11 mouse cellular contexts compared by ENCODE assay signal in genomic region chr1:78140505-78141303, GRCm38 (mm10). TPM values are rescaled to one million over a fixed set of nuclear protein-coding genes. Genes with fewer than 3 reads are reported as not detected.
DNase-seq lines count a peak whose midpoint lies in the region; ATAC-seq and TF ChIP-seq lines count a peak whose summit lies in the region.
"Had no signal": no experiment of that assay in that cellular context is flagged by ENCODE, and none has a peak within 500 bp of the region (broad histone marks: within the 10 kb centered on the region; RNA-seq: fewer than 3 reads in every experiment).

No protein-coding gene starts in this region.

- H3K4me3 ChIP-seq in lung, adult 2 months (replicated peaks; ENCODE audit: extremely low read depth, low read depth, low read length) = no peak overlapping the region
- H3K4me3 ChIP-seq in embryonic facial prominence, embryonic 12.5 days = no peak overlapping the region
- no peak overlapping the region for H3K4me3 ChIP-seq in intestine, postnatal 0 days (ENCODE audit: low read depth, low read length)
- H3K4me3 ChIP-seq in small intestine, adult 2 months (ENCODE audit: low read depth, low read length) = no peak overlapping the region

- H3K36me3 ChIP-seq in embryonic facial prominence, embryonic 12.5 days = no peaks in the 10 kb centered on the region
- no peaks in the 10 kb centered on the region for H3K36me3 ChIP-seq in intestine, postnatal 0 days (ENCODE audit: control insufficient read depth, insufficient read depth)
- H3K36me3 ChIP-seq in small intestine, adult 2 months (ENCODE audit: control insufficient read depth, insufficient read depth, low read length) = no peaks in the 10 kb centered on the region

- no peaks in the 10 kb centered on the region for H3K9me3 ChIP-seq in embryonic facial prominence, embryonic 12.5 days
- H3K9me3 ChIP-seq in intestine, postnatal 0 days (ENCODE audit: control insufficient read depth) = no peaks in the 10 kb centered on the region

- ATAC-seq in embryonic facial prominence, embryonic 12.5 days (ENCODE audit: insufficient number of reproducible peaks, insufficient read depth, low FRiP score, low TSS enrichment) = peak; percentile 60; the same call in 1 of the 2 replicates
- ATAC-seq in intestine, postnatal 0 days = peak; percentile 25; the same call in 1 of the 2 replicates
- ATAC-seq in activated CD4-positive, CD25-positive, alpha-beta regulatory T cell, adult 4 months = no peak

- whole genome bisulfite sequencing in lung, adult 2 months = 4% methylated on average over 14 of the region's 14 CpGs
- 8% methylated on average over 14 of the region's 14 CpGs for WGBS in embryonic facial prominence, embryonic 12.5 days
- 2% methylated on average over 14 of the region's 14 CpGs for WGBS in intestine, postnatal 0 days
- 5% methylated on average over 14 of the region's 14 CpGs for WGBS in small intestine, adult 2 months

- H3K4me2 ChIP-seq in embryonic facial prominence, embryonic 12.5 days (replicated peaks) = no peak overlapping the region
- H3K4me2 ChIP-seq in intestine, postnatal 0 days (replicated peaks; ENCODE audit: low read depth) = no peak overlapping the region

- no peak for TF ChIP-seq POLR2A in lung, adult 2 months (IDR thresholded peaks at IDR 0.05; ENCODE audit: borderline replicate concordance, extremely low read depth, low read depth, low read length)
- no peak for TF ChIP-seq POLR2A in small intestine, adult 2 months (IDR thresholded peaks at IDR 0.05; ENCODE audit: low read depth, low read length)

- peak; percentile 6 for DNase-seq in lung, adult 2 months
- DNase-seq in lung, postnatal 4 days = no peak
- no peak for DNase-seq in gastrocnemius, adult 8-10 months (ENCODE audit: low spot score in 2 of 2)
- DNase-seq in kidney, postnatal 14 days = no peak
- DNase-seq: cerebellum, adult 11 months; heart, postnatal 4 days had no signal

- H3K27me3 ChIP-seq in embryonic facial prominence, embryonic 12.5 days = peaks cover 58% of the 10 kb centered on the region
- H3K27me3 ChIP-seq in intestine, postnatal 0 days (replicated peaks; ENCODE audit: control insufficient read depth, insufficient read depth, low read length) = peaks cover 88% of the 10 kb centered on the region
- H3K27me3 ChIP-seq in small intestine, adult 2 months (ENCODE audit: control insufficient read depth, insufficient read depth, low read length) = peaks cover 25% of the 10 kb centered on the region

- TF ChIP-seq CTCF in lung, adult 2 months (IDR thresholded peaks at IDR 0.05; ENCODE audit: insufficient read depth, low read length) = no peak
- peak; percentile 57 for TF ChIP-seq CTCF in intestine, postnatal 0 days (IDR thresholded peaks at IDR 0.05; ENCODE audit: low read depth)
- TF ChIP-seq CTCF in small intestine, adult 2 months (IDR thresholded peaks at IDR 0.05; ENCODE audit: extremely low read depth, insufficient read length, insufficient replicate concordance, low read depth, low read length) = peak; percentile 32; the same call in 1 of the 2 replicates

- no peaks in the 10 kb centered on the region; the same call in 1 of the 2 replicates for H3K4me1 ChIP-seq in lung, adult 2 months (ENCODE audit: control insufficient read depth, insufficient read depth, low read length)
- H3K4me1 ChIP-seq in embryonic facial prominence, embryonic 12.5 days = peaks cover 14% of the 10 kb centered on the region; the same call in 1 of the 2 replicates
- no peaks in the 10 kb centered on the region for H3K4me1 ChIP-seq in intestine, postnatal 0 days (replicated peaks; ENCODE audit: control insufficient read depth, insufficient read depth, low read length)
- H3K4me1 ChIP-seq in small intestine, adult 2 months (ENCODE audit: control insufficient read depth, insufficient read depth, insufficient read length, low read length) = no peaks in the 10 kb centered on the region

- no peak overlapping the region for H3K27ac ChIP-seq in embryonic facial prominence, embryonic 12.5 days
- no peak overlapping the region for H3K27ac ChIP-seq in intestine, postnatal 0 days (ENCODE audit: low read depth, low read length)
- no peak overlapping the region for H3K27ac ChIP-seq in small intestine, adult 2 months (ENCODE audit: insufficient read depth, low read depth, low read length)

- no peak overlapping the region for H3K9ac ChIP-seq in embryonic facial prominence, embryonic 12.5 days
- no peak overlapping the region for H3K9ac ChIP-seq in intestine, postnatal 0 days (ENCODE audit: low read depth, low read length)

RNA-seq across cellular contexts. Expression of gene Pax3, which starts 56.2 kb away (rescaled TPM):
- not detected in 2 replicates for polyA plus RNA-seq in lung, adult 2 months (2012; rRNA removed)
- polyA plus RNA-seq in embryonic facial prominence, embryonic 12.5 days (2016; fragmentation: Nextera tagmentation; extraction: Ambion mirVana) = 28.4 and 37.5 TPM in 2 replicates
- not detected in 2 replicates for polyA plus RNA-seq in intestine, postnatal 0 days (2015; fragmentation: Nextera tagmentation; extraction: Ambion mirVana)
- not detected in 2 replicates for polyA plus RNA-seq in small intestine, adult 2 months (2012; rRNA removed)
- total RNA-seq in gastrocnemius, adult 8-10 months (2022) = not detected
- polyA plus RNA-seq in activated CD4-positive, CD25-positive, alpha-beta regulatory T cell, adult 4 months (2017; shearing (Covaris generic)) = under 1 TPM in 1 of 2 experiments, not detected in 1; 0.17 TPM
- total RNA-seq: left cerebral cortex, postnatal 4 days had no signal

Comparison
In these comparisons a context has a peak if more than half of its experiments do, and no peak if none do; other contexts are left out.
1. RNA of gene Pax3, which starts 56.2 kb away (polyA plus RNA-seq): 28.4 to 37.5 TPM in embryonic facial prominence, embryonic 12.5 days; 0.17 TPM in activated CD4-positive, CD25-positive, alpha-beta regulatory T cell, adult 4 months, not detected in lung, adult 2 months, not detected in intestine, postnatal 0 days and not detected in small intestine, adult 2 months; every median in the first group is over 10 times any median in the second.